Mouse (Mus musculus) lung, adult 2 months (tissue): Measurements from ENCODE around the gene Pomp. TPM values are rescaled to one million over a fixed set of nuclear protein-coding genes. Genes with fewer than 3 reads are reported as not detected.

Experiments used
- DNase-seq: peaks from one replicate; pipeline ENCODE4 v3.0.0; 2022
- H3K4me1 ChIP-seq: fragments of 200-500 bp; 2 replicates; pipeline ENCODE4 v1.6.1; 2011; ENCODE audit warnings: low read length; ENCODE audit not compliant: control insufficient read depth, insufficient read depth
- H3K4me3 ChIP-seq: fragments of 200-500 bp; replicated peaks from 2 replicates; pipeline ENCODE3; 2011; ENCODE audit warnings: low read depth, mild to moderate bottlenecking, control low read depth, low read length; ENCODE audit errors: extremely low read depth
- CTCF ChIP-seq: fragments of 200-500 bp; IDR thresholded peaks from 2 replicates; pipeline ENCODE4 v1.5.1; 2011; ENCODE audit warnings: mild to moderate bottlenecking, low read length, control low read depth; ENCODE audit not compliant: insufficient read depth
- POLR2A ChIP-seq: fragments of 200-500 bp; IDR thresholded peaks from 2 replicates; pipeline ENCODE4 v1.6.1; 2011; ENCODE audit warnings: low read depth, mild to moderate bottlenecking, control low read depth, low read length, borderline replicate concordance; ENCODE audit errors: extremely low read depth
- WGBS: fragments of 180-500 bp; shearing (Covaris S2); methylation state at CpG from one replicate; pipeline ENCODE4 v1.1.7; 2018; 5-methylcytosine and 5-hydroxymethylcytosine counted together
- polyA plus RNA-seq: library from polyadenylated mRNA; depleted of rRNA; stranded (reverse); fragments of >200 nt; gene quantifications from 2 replicates; pipeline ENCODE4 v1.2.3, GENCODE M21; 2012; rRNA removed

Gene Pomp
- polyA plus RNA-seq, 1 experiment, result 47.1 TPM

- WGBS, result 45% methylated on average over 6 of the region's 6 CpGs
- peak; percentile 30 for TF ChIP-seq CTCF
- TF ChIP-seq POLR2A, result no peak
- H3K4me1 ChIP-seq, result peaks cover 9% of the 10 kb centered on the region; the same call in 1 of the 2 replicates
- no peak for DNase-seq
- H3K4me3 ChIP-seq, result no peak overlapping the region
Measured at GRCm38 (mm10) chr5:147915038-147915566, 54.8 kb downstream of the Pomp start.

GRCm38 (mm10) chr5:147916171-147916570 is 55.9 kb downstream of the Pomp start:
- 84% methylated on average over 9 of the region's 9 CpGs for WGBS
- Histone ChIP-seq H3K4me1 (peaks cover 9% of the 10 kb centered on the region; the same call in 1 of the 2 replicates), H3K4me3 (no peak overlapping the region)
- no peak for DNase-seq
- TF ChIP-seq POLR2A (no peak), CTCF (no peak)

- no peak for DNase-seq
- TF ChIP-seq POLR2A (no peak), CTCF (no peak)
- Histone ChIP-seq H3K4me3 (no peak overlapping the region), H3K4me1 (peaks cover 8% of the 10 kb centered on the region; the same call in 1 of the 2 replicates)
- 28% methylated on average over 17 of the region's 17 CpGs for WGBS
Measured at GRCm38 (mm10) chr5:147918044-147918846, 58.0 kb downstream of the Pomp start.

GRCm38 (mm10) chr5:147924621-147925020 is 64.4 kb downstream of the Pomp start:
- Histone ChIP-seq H3K4me3 (no peak overlapping the region), H3K4me1 (no peaks in the 10 kb centered on the region)
- WGBS, result 72% methylated on average over 5 of the region's 5 CpGs
- TF ChIP-seq CTCF, result no peak
- TF ChIP-seq POLR2A, result no peak
- no peak for DNase-seq

Other genes starting within 250 kb of the Pomp start
- gene Flt1, start 134.4 kb upstream of the Pomp start, polyA plus RNA-seq, result 32.5 and 33.3 TPM in 2 replicates
- 41.4 and 46.5 TPM in 2 replicates for gene Slc46a3, start 34.4 kb downstream of the Pomp start, polyA plus RNA-seq
- 4.7 and 6.1 TPM in 2 replicates for gene Mtus2, start 96.9 kb downstream of the Pomp start, polyA plus RNA-seq